Mouse (Mus musculus): ENCODE measurements around the gene Acsm1. TPM values are rescaled to one million over a fixed set of nuclear protein-coding genes. Genes with fewer than 3 reads are reported as not detected.
"Not testable (repeated sequence)": the region's sequence is repeated elsewhere in the genome, so short reads cannot be mapped to it uniquely, and the experiment has no call there.

The Acsm1 gene
- not detected in 2 replicates for polyA plus RNA-seq (2014; fragmentation: Nextera tagmentation; extraction: Ambion mirVana)

- H3K27me3 ChIP-seq (ENCODE audit: control insufficient read depth, insufficient read depth, low read length), result no peaks in the 10 kb centered on the region
- H3K4me1 ChIP-seq (replicated peaks; ENCODE audit: control insufficient read depth, insufficient read depth, low read length), result no peaks in the 10 kb centered on the region
- H3K9ac ChIP-seq (ENCODE audit: low read depth, low read length), result no peak within 1 kb of the TSS
- no peak within 1 kb of the TSS for H3K4me3 ChIP-seq (ENCODE audit: low read depth, low read length)
- 82% methylated on average over 5 of the region's 5 CpGs for WGBS
- no peaks in the 10 kb centered on the region for H3K36me3 ChIP-seq (ENCODE audit: control insufficient read depth, insufficient read depth, low read length)
- H3K9me3 ChIP-seq (ENCODE audit: control insufficient read depth, low read length), result no peaks in the 10 kb centered on the region
- DNase-seq (ENCODE audit: low spot score) (no peak), ATAC-seq (ENCODE audit: low FRiP score) (no peak)
- H3K4me2 ChIP-seq (replicated peaks; ENCODE audit: low read depth, low read length), result no peak within 1 kb of the TSS
- H3K27ac ChIP-seq (ENCODE audit: low read depth, low read length), result no peak within 1 kb of the TSS
Measured at GRCm38 (mm10) chr7:119606664-119607076, at the start of gene Acsm1. Gene Acsm1 (plus strand): TSS chr7:119607026.

- H3K4me3 ChIP-seq (ENCODE audit: low read depth, low read length), result no peak overlapping the region
- DNase-seq (ENCODE audit: low spot score) (no peak), ATAC-seq (ENCODE audit: low FRiP score) (no peak)
- no peaks in the 10 kb centered on the region for H3K4me1 ChIP-seq (replicated peaks; ENCODE audit: control insufficient read depth, insufficient read depth, low read length)
- no peak overlapping the region for H3K4me2 ChIP-seq (replicated peaks; ENCODE audit: low read depth, low read length)
- H3K9ac ChIP-seq (ENCODE audit: low read depth, low read length), result no peak overlapping the region
- no peak overlapping the region for H3K27ac ChIP-seq (ENCODE audit: low read depth, low read length)
- WGBS, result 91% methylated on average over 3 of the region's 3 CpGs
- H3K27me3 ChIP-seq (ENCODE audit: control insufficient read depth, insufficient read depth, low read length), result no peaks in the 10 kb centered on the region
- no peaks in the 10 kb centered on the region for H3K36me3 ChIP-seq (ENCODE audit: control insufficient read depth, insufficient read depth, low read length)
- no peaks in the 10 kb centered on the region for H3K9me3 ChIP-seq (ENCODE audit: control insufficient read depth, low read length)
Measured at GRCm38 (mm10) chr7:119559789-119560451, 46.9 kb upstream of the Acsm1 start.

GRCm38 (mm10) chr7:119560452-119560835, 46.4 kb upstream of the Acsm1 start:
- Histone ChIP-seq H3K27ac (ENCODE audit: low read depth, low read length) (no peak overlapping the region), H3K9ac (ENCODE audit: low read depth, low read length) (no peak overlapping the region), H3K4me1 (replicated peaks; ENCODE audit: control insufficient read depth, insufficient read depth, low read length) (no peaks in the 10 kb centered on the region), H3K4me3 (ENCODE audit: low read depth, low read length) (no peak overlapping the region), H3K4me2 (replicated peaks; ENCODE audit: low read depth, low read length) (no peak overlapping the region), H3K27me3 (ENCODE audit: control insufficient read depth, insufficient read depth, low read length) (no peaks in the 10 kb centered on the region), H3K36me3 (ENCODE audit: control insufficient read depth, insufficient read depth, low read length) (no peaks in the 10 kb centered on the region), H3K9me3 (ENCODE audit: control insufficient read depth, low read length) (no peaks in the 10 kb centered on the region)
- no peak for ATAC-seq (ENCODE audit: low FRiP score)
- DNase-seq (ENCODE audit: low spot score), result no peak
- 83% methylated on average over 3 of the region's 3 CpGs for WGBS

- Histone ChIP-seq H3K9ac (ENCODE audit: low read depth, low read length) (no peak overlapping the region), H3K36me3 (ENCODE audit: control insufficient read depth, insufficient read depth, low read length) (no peaks in the 10 kb centered on the region), H3K9me3 (ENCODE audit: control insufficient read depth, low read length) (no peaks in the 10 kb centered on the region), H3K4me1 (replicated peaks; ENCODE audit: control insufficient read depth, insufficient read depth, low read length) (no peaks in the 10 kb centered on the region), H3K27me3 (ENCODE audit: control insufficient read depth, insufficient read depth, low read length) (no peaks in the 10 kb centered on the region), H3K4me3 (ENCODE audit: low read depth, low read length) (no peak overlapping the region), H3K4me2 (replicated peaks; ENCODE audit: low read depth, low read length) (no peak overlapping the region), H3K27ac (ENCODE audit: low read depth, low read length) (no peak overlapping the region)
- ATAC-seq (ENCODE audit: low FRiP score) (no peak), DNase-seq (ENCODE audit: low spot score) (no peak)
- 67% methylated on average over 4 of the region's 4 CpGs for WGBS
Measured at GRCm38 (mm10) chr7:119561441-119561840, 45.4 kb upstream of the Acsm1 start.

- not testable (repeated sequence) for H3K27me3 ChIP-seq (ENCODE audit: control insufficient read depth, insufficient read depth, low read length); ATAC-seq (ENCODE audit: low FRiP score); H3K4me3 ChIP-seq (ENCODE audit: low read depth, low read length); H3K9me3 ChIP-seq (ENCODE audit: control insufficient read depth, low read length); DNase-seq (ENCODE audit: low spot score); H3K36me3 ChIP-seq (ENCODE audit: control insufficient read depth, insufficient read depth, low read length); H3K27ac ChIP-seq (ENCODE audit: low read depth, low read length); H3K9ac ChIP-seq (ENCODE audit: low read depth, low read length); H3K4me1 ChIP-seq (replicated peaks; ENCODE audit: control insufficient read depth, insufficient read depth, low read length); H3K4me2 ChIP-seq (replicated peaks; ENCODE audit: low read depth, low read length)
- 86% methylated on average over 2 of the region's 2 CpGs for WGBS
Measured at GRCm38 (mm10) chr7:119562476-119562875, 44.4 kb upstream of the Acsm1 start.

GRCm38 (mm10) chr7:119594530-119595107, 12.2 kb upstream of the Acsm1 start:
- no peak overlapping the region for H3K27ac ChIP-seq (ENCODE audit: low read depth, low read length)
- H3K36me3 ChIP-seq (ENCODE audit: control insufficient read depth, insufficient read depth, low read length), result no peaks in the 10 kb centered on the region
- H3K9me3 ChIP-seq (ENCODE audit: control insufficient read depth, low read length), result no peaks in the 10 kb centered on the region
- no peak overlapping the region for H3K9ac ChIP-seq (ENCODE audit: low read depth, low read length)
- no peak overlapping the region for H3K4me3 ChIP-seq (ENCODE audit: low read depth, low read length)
- H3K27me3 ChIP-seq (ENCODE audit: control insufficient read depth, insufficient read depth, low read length), result no peaks in the 10 kb centered on the region
- 76% methylated on average over 3 of the region's 3 CpGs for WGBS
- ATAC-seq (ENCODE audit: low FRiP score) (no peak), DNase-seq (ENCODE audit: low spot score) (no peak)
- H3K4me2 ChIP-seq (replicated peaks; ENCODE audit: low read depth, low read length), result no peak overlapping the region
- no peaks in the 10 kb centered on the region for H3K4me1 ChIP-seq (replicated peaks; ENCODE audit: control insufficient read depth, insufficient read depth, low read length)

GRCm38 (mm10) chr7:119595306-119595705, 11.5 kb upstream of the Acsm1 start:
- WGBS, result 15% methylated on average over 1 of the region's 1 CpGs
- H3K9ac ChIP-seq (ENCODE audit: low read depth, low read length), result no peak overlapping the region
- no peak for DNase-seq (ENCODE audit: low spot score)
- no peaks in the 10 kb centered on the region for H3K9me3 ChIP-seq (ENCODE audit: control insufficient read depth, low read length)
- ATAC-seq (ENCODE audit: low FRiP score), result no peak
- H3K4me1 ChIP-seq (replicated peaks; ENCODE audit: control insufficient read depth, insufficient read depth, low read length), result no peaks in the 10 kb centered on the region
- H3K4me2 ChIP-seq (replicated peaks; ENCODE audit: low read depth, low read length), result no peak overlapping the region
- no peak overlapping the region for H3K4me3 ChIP-seq (ENCODE audit: low read depth, low read length)
- no peaks in the 10 kb centered on the region for H3K36me3 ChIP-seq (ENCODE audit: control insufficient read depth, insufficient read depth, low read length)
- H3K27ac ChIP-seq (ENCODE audit: low read depth, low read length), result no peak overlapping the region
- no peaks in the 10 kb centered on the region for H3K27me3 ChIP-seq (ENCODE audit: control insufficient read depth, insufficient read depth, low read length)

- no peak overlapping the region for H3K4me2 ChIP-seq (replicated peaks; ENCODE audit: low read depth, low read length)
- H3K9ac ChIP-seq (ENCODE audit: low read depth, low read length), result no peak overlapping the region
- ATAC-seq (ENCODE audit: low FRiP score) (no peak), DNase-seq (ENCODE audit: low spot score) (no peak)
- H3K4me1 ChIP-seq (replicated peaks; ENCODE audit: control insufficient read depth, insufficient read depth, low read length), result no peaks in the 10 kb centered on the region
- H3K27ac ChIP-seq (ENCODE audit: low read depth, low read length), result no peak overlapping the region
- H3K4me3 ChIP-seq (ENCODE audit: low read depth, low read length), result no peak overlapping the region
- WGBS, result 71% methylated on average over 2 of the region's 2 CpGs
- H3K9me3 ChIP-seq (ENCODE audit: control insufficient read depth, low read length), result no peaks in the 10 kb centered on the region
- H3K27me3 ChIP-seq (ENCODE audit: control insufficient read depth, insufficient read depth, low read length), result no peaks in the 10 kb centered on the region
- H3K36me3 ChIP-seq (ENCODE audit: control insufficient read depth, insufficient read depth, low read length), result no peaks in the 10 kb centered on the region
Measured at GRCm38 (mm10) chr7:119596536-119596935, 10.3 kb upstream of the Acsm1 start.
